Mouse (Mus musculus): ENCODE results near the gene Zfp11.

DNA sequence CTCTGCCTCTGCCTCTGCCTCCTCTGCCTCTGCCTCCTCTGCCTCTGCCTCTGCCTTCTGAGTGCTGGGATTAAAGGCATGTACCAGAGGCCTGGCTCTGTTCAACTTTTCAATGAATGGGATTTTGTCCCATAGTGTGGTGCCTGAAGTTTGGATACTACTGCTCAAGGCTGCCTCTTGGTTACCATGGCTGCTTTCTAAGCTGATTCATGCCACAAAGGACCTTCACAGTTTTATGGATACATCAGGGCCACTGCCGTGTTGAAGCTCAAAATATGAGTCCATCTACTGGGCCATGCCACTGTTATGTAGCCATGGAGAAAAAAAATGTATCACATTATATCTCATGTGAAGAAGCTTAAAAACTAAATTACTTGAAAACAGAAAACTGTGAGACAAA, 31.8 kb upstream of the Zfp11 start:
- no peak for TF ChIP-seq CTCF (conservative IDR thresholded peaks at IDR 0.05; ENCODE audit: insufficient read depth, insufficient read length, low read depth, low read length)
- no peak for TF ChIP-seq POLR2A (IDR thresholded peaks at IDR 0.05; ENCODE audit: low read depth, low read length)
